Mouse (Mus musculus): ENCODE measurements around the gene Rhox3e. TPM values are rescaled to one million over a fixed set of nuclear protein-coding genes. Genes with fewer than 3 reads are reported as not detected.
"Not testable (repeated sequence)": the region's sequence is repeated elsewhere in the genome, so short reads cannot be mapped to it uniquely, and the experiment has no call there.

Rhox3e gene
- polyA plus RNA-seq (2017; shearing (Covaris generic)) = not detected

DNA sequence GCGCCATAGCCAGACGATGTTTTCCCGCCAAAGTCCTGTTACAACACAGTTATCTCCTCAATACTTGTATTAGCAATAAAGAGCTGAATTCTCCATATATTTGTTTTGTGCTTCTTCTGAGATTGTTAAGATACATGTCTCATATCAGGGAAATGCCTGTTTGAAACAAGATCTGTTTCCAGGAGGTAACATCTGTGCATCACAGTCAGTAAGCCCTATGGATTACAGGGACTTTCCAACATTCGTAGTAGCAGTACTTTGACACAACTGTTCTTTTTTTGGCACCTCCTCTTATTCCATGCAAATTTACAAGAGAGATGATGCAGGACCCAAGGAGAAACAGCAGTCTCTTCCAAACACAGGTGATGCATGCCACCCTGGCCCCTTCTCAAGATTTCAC is at the start of gene Rhox3e:
Gene Rhox3e, plus strand, starts transcription at position 301 of the 400 bp plus-strand sequence.
- ATAC-seq = not testable (repeated sequence)

DNA sequence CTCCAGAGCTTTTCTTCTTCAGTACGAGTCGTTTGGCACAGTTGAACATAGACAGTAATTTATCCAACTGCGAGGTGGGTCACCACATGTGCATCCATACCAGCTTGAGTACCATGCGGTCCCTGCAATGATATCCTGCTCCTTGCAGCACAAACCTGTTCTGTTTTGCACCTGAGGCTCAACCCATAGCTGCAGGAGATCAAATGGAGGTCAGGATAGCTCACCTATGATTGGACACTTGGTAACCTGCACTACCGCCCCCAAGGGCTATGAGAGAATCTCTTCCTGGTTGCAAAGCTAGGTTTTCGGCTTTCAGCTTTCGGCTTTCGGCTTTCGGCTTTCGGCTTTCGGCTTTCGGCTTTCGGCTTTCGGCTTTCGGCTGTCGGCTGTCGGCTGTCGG is 27.8 kb upstream of the Rhox3e start, which contains the start of gene Rhox4d:
Gene Rhox4d, plus strand, starts transcription at position 301 of the 400 bp plus-strand sequence.
- not testable (repeated sequence) for ATAC-seq

DNA sequence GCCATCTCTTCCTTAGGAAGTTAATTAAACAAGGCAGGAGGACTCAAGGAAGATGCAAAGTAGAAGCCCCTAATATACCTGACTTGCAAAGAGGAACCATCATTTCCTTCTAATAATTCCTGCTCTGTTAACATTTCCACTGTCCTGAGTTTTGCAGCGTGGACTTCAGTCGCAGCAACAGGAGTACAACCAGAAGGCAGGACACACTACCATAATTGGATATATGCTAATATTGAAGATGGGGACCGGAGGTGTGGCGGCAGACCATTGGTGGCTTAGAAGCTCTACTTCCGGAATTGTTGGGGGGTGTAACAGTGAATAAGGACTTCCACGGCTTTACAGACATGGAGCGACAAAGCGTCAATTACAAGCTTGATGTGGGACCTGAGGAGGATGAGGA is 11.7 kb upstream of the Rhox3e start, which contains the start of gene Rhox2e:
Gene Rhox2e, plus strand, starts transcription at position 301 of the 400 bp plus-strand sequence.
- not testable (repeated sequence) for ATAC-seq

DNA sequence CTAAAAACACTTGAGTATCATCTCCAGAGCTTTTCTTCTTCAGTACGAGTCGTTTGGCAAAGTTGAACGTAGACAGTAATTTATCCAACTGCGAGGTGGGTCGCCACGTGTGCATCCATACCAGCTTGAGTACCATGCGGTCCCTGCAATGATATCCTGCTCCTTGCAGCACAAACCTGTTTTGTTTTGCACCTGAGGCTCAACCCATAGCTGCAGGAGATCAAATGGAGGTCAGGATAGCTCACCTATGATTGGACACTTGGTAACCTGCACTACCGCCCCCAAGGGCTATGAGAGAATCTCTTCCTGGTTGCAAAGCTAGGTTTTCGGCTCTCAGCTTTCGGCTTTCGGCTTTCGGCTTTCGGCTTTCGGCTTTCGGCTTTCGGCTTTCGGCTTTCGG is 15.3 kb downstream of the Rhox3e start, which contains the start of gene Rhox4e:
Gene Rhox4e, plus strand, starts transcription at position 301 of the 400 bp plus-strand sequence.
- ATAC-seq = not testable (repeated sequence)

DNA sequence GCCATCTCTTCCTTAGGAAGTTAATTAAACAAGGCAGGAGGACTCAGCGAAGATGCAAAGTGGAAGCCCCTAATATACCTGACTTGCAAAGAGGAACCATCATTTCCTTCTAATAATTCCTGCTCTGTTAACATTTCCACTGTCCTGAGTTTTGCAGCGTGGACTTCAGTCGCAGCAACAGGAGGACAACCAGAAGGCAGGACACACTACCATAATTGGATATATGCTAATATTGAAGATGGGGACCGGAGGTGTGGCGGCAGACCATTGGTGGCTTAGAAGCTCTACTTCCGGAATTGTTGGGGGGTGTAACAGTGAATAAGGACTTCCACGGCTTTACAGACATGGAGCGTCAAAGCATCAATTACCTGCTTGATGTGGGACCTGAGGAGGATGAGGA is 29.3 kb downstream of the Rhox3e start, which contains the start of gene Rhox2f:
Gene Rhox2f, plus strand, starts transcription at position 301 of the 400 bp plus-strand sequence.
- not testable (repeated sequence) for ATAC-seq

DNA sequence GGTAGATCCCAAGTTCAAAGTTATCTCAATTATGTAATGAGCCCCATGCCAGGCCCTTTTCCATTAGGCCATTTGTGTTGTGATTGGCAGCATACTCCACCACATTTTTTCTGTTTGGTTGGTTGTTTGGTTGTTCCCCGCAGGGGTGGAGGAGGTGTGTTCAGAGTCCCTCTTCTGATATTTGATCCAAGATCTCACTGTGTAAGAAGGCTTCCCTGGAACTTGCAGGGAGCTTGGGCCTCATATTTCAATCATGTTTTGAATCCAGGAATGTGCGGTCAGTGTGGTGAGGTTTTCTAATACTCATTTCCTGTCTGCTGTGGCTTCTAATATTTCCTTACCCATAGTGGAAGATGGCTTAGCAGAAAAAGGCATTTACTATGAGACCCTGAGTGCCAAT is 30.8 kb downstream of the Rhox3e start:
- not testable (repeated sequence) for ATAC-seq

DNA sequence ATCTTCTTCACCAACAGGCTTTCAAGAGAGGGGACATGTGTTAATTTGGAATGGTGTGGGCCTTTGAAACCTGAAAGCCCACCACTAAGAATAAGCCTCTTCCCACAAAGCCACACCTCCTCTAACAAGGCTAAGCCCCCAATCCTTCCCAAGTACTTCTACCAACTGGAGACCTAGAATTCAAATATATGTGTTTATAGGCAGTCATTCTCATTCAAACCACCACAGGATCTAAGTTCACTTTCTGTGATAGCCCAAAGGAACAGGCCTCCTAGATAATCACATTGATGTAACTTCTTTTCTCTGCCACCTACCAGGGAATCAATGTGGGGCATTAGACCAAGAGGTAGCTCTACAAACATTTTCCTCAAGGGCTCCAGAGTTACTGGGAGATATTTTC is 38.9 kb downstream of the Rhox3e start, which contains the start of gene Rhox3f:
Gene Rhox3f, plus strand, starts transcription at position 301 of the 400 bp plus-strand sequence.
- not testable (repeated sequence) for ATAC-seq

Other genes starting within 250 kb of the Rhox3e start
- gene Rhox3a2, start 162.0 kb upstream of the Rhox3e start, polyA plus RNA-seq (2017; shearing (Covaris generic)) = not detected
- not detected for gene Rhox4a2, start 151.2 kb upstream of the Rhox3e start, polyA plus RNA-seq (2017; shearing (Covaris generic))
- not detected for gene Rhox2b, start 130.0 kb upstream of the Rhox3e start, polyA plus RNA-seq (2017; shearing (Covaris generic))
- not detected for gene Rhox4b, start 109.5 kb upstream of the Rhox3e start, polyA plus RNA-seq (2017; shearing (Covaris generic))
- gene Rhox2c, start 88.3 kb upstream of the Rhox3e start, polyA plus RNA-seq (2017; shearing (Covaris generic)) = not detected
- gene Rhox3c, start 83.4 kb upstream of the Rhox3e start, polyA plus RNA-seq (2017; shearing (Covaris generic)) = not detected
- gene Rhox4c, start 61.7 kb upstream of the Rhox3e start, polyA plus RNA-seq (2017; shearing (Covaris generic)) = not detected
- gene Rhox2d, start 48.6 kb upstream of the Rhox3e start, polyA plus RNA-seq (2017; shearing (Covaris generic)) = not detected
- not detected for gene Rhox4d, start 27.7 kb upstream of the Rhox3e start, polyA plus RNA-seq (2017; shearing (Covaris generic))
- not detected for gene Rhox2e, start 11.6 kb upstream of the Rhox3e start, polyA plus RNA-seq (2017; shearing (Covaris generic))
- gene Rhox4e, start 15.4 kb downstream of the Rhox3e start, polyA plus RNA-seq (2017; shearing (Covaris generic)) = not detected
- not detected for gene Rhox2f, start 29.4 kb downstream of the Rhox3e start, polyA plus RNA-seq (2017; shearing (Covaris generic))
- not detected for gene Rhox3f, start 39.0 kb downstream of the Rhox3e start, polyA plus RNA-seq (2017; shearing (Covaris generic))
- gene Rhox4f, start 65.7 kb downstream of the Rhox3e start, polyA plus RNA-seq (2017; shearing (Covaris generic)) = not detected
- gene Rhox3g, start 86.6 kb downstream of the Rhox3e start, polyA plus RNA-seq (2017; shearing (Covaris generic)) = not detected
- gene Rhox2g, start 101.5 kb downstream of the Rhox3e start, polyA plus RNA-seq (2017; shearing (Covaris generic)) = not detected
- not detected for gene Rhox4g, start 109.3 kb downstream of the Rhox3e start, polyA plus RNA-seq (2017; shearing (Covaris generic))
- gene Rhox3h, start 126.7 kb downstream of the Rhox3e start, polyA plus RNA-seq (2017; shearing (Covaris generic)) = not detected
- not detected for gene Rhox2h, start 131.3 kb downstream of the Rhox3e start, polyA plus RNA-seq (2017; shearing (Covaris generic))

All from inflammation-experienced regulatory T-cells, adult 6 months (primary cell).